Mouse (Mus musculus): ENCODE data around the gene Olfr1009. TPM values are rescaled to one million over a fixed set of nuclear protein-coding genes. Genes with fewer than 3 reads are reported as not detected.

Gene Olfr1009
- not detected in 4 replicates for total RNA-seq (2023)

DNA sequence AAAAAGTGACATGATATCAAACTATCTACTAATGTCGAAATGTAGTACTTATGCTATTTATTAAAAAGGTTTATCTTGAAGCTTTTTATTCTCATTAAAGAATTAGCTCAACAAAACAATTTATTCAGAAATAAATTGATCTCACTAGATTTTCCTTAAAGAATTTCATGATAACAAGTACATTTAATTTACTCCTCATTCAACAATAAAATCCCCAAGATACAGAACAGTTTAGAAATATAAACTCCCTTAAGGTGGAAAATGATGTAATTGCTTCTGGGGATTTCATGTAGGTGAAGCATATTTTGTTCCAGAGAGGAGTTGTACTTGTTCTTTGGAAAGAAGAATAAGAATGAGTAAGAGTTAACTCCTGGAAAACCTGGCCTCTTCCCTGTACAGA is at the start of gene Olfr1009:
Gene Olfr1009, plus strand, starts transcription at position 301 of the 400 bp plus-strand sequence.

DNA sequence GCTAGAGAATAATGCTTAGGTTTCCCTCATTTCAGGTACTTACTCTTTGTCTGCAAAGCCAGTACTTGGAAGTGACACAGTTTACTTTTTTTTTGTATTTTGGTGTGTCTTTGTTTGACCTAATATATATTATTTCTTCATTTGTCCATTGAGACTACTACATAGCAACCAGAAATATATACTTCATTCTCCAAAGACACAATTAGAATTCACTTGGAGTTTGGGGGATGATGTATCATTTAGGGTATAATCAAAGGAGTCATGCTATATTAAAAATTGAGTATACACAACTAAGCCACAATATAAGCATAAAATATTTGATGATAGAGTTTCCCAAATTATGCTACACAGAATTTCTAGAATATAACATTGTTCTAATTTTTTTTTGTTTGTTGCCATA is 36.6 kb upstream of the Olfr1009 start, which contains the start of gene Olfr1006:
Gene Olfr1006, minus strand, starts transcription at position 101 of the 400 bp plus-strand sequence.

GRCm38 (mm10) chr2:85689131-85689530 is 26.1 kb upstream of the Olfr1009 start, which contains the start of gene Olfr1008:
Gene Olfr1008 (plus strand): TSS chr2:85689431.

DNA sequence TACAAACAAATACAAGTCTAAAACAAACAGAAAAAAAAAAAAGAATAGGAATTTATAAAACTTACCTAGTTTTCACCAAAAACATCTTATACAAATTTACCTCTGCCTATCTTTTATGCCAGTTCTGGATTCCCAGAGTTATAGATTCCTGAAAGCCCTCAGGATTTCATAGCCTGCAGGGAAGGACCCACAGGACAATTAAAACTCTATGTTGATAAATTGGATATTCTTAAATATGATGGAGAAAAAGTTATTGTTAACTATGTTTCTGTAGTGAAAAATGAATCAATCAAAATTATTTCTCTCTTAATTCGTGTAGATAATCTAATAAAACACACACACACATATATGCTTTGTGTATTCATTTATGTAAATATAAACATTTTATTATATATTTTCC is 47.4 kb downstream of the Olfr1009 start, which contains the start of gene Olfr1012:
Gene Olfr1012, minus strand, starts transcription at position 101 of the 400 bp plus-strand sequence.

DNA sequence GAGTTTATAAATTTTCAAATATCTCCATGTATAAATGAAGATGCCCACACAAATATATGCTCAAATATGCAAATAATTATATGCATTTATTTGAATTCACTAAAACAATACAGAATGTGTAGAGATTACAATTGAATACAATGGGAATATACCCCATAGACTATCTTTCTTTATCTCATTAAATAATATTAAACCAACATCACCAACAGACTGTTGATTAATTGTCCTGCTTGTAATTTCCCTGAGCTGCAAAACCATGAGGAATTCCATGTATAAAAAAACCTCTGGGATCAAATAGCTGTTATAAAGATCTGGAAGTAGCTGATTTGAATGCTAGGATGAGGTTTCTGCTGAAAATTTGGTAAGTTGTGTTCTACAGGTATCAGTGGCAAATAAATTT is 51.6 kb downstream of the Olfr1009 start, which contains the start of gene Olfr1013:
Gene Olfr1013, plus strand, starts transcription at position 301 of the 400 bp plus-strand sequence.

GRCm38 (mm10) chr2:85772413-85772812 is 57.2 kb downstream of the Olfr1009 start, which contains the start of gene Olfr1014:
Gene Olfr1014 (plus strand): TSS chr2:85772713.

Other genes with a start within 250 kb of the Olfr1009 start
- gene 4833423E24Rik, start 196.4 kb upstream of the Olfr1009 start, total RNA-seq (2023) = not detected in 4 replicates
- not detected in 4 replicates for gene Olfr996, start 136.2 kb upstream of the Olfr1009 start, total RNA-seq (2023)
- gene Olfr998, start 126.5 kb upstream of the Olfr1009 start, total RNA-seq (2023) = not detected in 4 replicates
- not detected in 4 replicates for gene Olfr1000, start 103.5 kb upstream of the Olfr1009 start, total RNA-seq (2023)
- gene Olfr1002, start 64.7 kb upstream of the Olfr1009 start, total RNA-seq (2023) = not detected in 4 replicates
- not detected in 4 replicates for gene Olfr154, start 51.0 kb upstream of the Olfr1009 start, total RNA-seq (2023)
- gene Olfr1006, start 36.7 kb upstream of the Olfr1009 start, total RNA-seq (2023) = not detected in 4 replicates
- not detected in 4 replicates for gene Olfr1008, start 26.0 kb upstream of the Olfr1009 start, total RNA-seq (2023)
- gene Olfr1012, start 47.3 kb downstream of the Olfr1009 start, total RNA-seq (2023) = not detected in 4 replicates
- gene Olfr1013, start 51.7 kb downstream of the Olfr1009 start, total RNA-seq (2023) = not detected in 4 replicates
- gene Olfr1014, start 57.3 kb downstream of the Olfr1009 start, total RNA-seq (2023) = not detected in 4 replicates
- not detected in 4 replicates for gene Olfr1015, start 66.6 kb downstream of the Olfr1009 start, total RNA-seq (2023)
- gene Olfr1016, start 87.1 kb downstream of the Olfr1009 start, total RNA-seq (2023) = not detected in 4 replicates
- not detected in 4 replicates for gene Olfr1018, start 103.1 kb downstream of the Olfr1009 start, total RNA-seq (2023)
- not detected in 4 replicates for gene Olfr1019, start 130.1 kb downstream of the Olfr1009 start, total RNA-seq (2023)
- gene Olfr1020, start 131.6 kb downstream of the Olfr1009 start, total RNA-seq (2023) = not detected in 4 replicates
- gene Olfr1022, start 153.2 kb downstream of the Olfr1009 start, total RNA-seq (2023) = not detected in 4 replicates
- not detected in 4 replicates for gene Olfr1023, start 170.2 kb downstream of the Olfr1009 start, total RNA-seq (2023)
- not detected in 4 replicates for gene Olfr1024, start 189.6 kb downstream of the Olfr1009 start, total RNA-seq (2023)
- not detected in 4 replicates for gene Olfr1025-ps1, start 199.8 kb downstream of the Olfr1009 start, total RNA-seq (2023)
- not detected in 4 replicates for gene Olfr1026, start 206.1 kb downstream of the Olfr1009 start, total RNA-seq (2023)
- 0.15 TPM in 1 of 4 replicates, not detected in the others for gene Olfr1028, start 235.0 kb downstream of the Olfr1009 start, total RNA-seq (2023)

Measured in B cell, adult 62 days (primary cell).